Mouse (Mus musculus): ENCODE measurements around the gene Slco2a1. TPM values are rescaled to one million over a fixed set of nuclear protein-coding genes. Genes with fewer than 3 reads are reported as not detected.

The Slco2a1 gene
- polyA plus RNA-seq, 1 experiment from 2014 or later: 0.31 TPM

DNA sequence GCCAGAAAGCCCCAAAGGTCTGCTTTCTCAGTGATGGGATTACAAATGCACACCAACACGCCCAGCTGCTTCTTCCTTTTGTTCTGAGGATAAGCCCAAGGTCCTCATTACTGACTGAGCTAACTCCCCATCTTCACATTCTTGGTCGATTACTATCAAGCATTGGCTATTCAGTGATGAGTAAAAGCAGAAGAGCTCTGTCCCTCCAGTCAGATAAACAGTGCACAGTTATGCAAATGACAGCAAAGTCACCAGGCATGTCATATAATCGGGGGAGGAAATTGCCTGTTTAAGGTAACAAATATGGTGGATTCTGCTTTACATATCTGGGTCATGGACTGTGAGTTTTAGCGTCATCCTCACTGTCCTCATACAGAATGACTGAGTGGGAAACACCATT, 35.6 kb downstream of the Slco2a1 start:
- Histone ChIP-seq H3K36me3 (ENCODE audit: control insufficient read depth, insufficient read depth, low read length) (no peaks in the 10 kb centered on the region; the same call in 1 of the 2 replicates), H3K4me3 (ENCODE audit: low read depth, low read length) (no peak overlapping the region), H3K4me1 (ENCODE audit: control insufficient read depth, insufficient read depth, low read length) (no peaks in the 10 kb centered on the region), H3K9ac (ENCODE audit: low read length) (no peak overlapping the region), H3K4me2 (no peak overlapping the region), H3K27ac (ENCODE audit: low read depth, low read length) (no peak overlapping the region), H3K27me3 (ENCODE audit: control insufficient read depth, insufficient read depth, low read length) (no peaks in the 10 kb centered on the region), H3K9me3 (ENCODE audit: control insufficient read depth, low read length) (no peaks in the 10 kb centered on the region)
- 67% methylated on average over 4 of the region's 4 CpGs for WGBS
- ATAC-seq (ENCODE audit: low FRiP score) (no peak), DNase-seq (ENCODE audit: low spot score, missing footprints) (no peak)

DNA sequence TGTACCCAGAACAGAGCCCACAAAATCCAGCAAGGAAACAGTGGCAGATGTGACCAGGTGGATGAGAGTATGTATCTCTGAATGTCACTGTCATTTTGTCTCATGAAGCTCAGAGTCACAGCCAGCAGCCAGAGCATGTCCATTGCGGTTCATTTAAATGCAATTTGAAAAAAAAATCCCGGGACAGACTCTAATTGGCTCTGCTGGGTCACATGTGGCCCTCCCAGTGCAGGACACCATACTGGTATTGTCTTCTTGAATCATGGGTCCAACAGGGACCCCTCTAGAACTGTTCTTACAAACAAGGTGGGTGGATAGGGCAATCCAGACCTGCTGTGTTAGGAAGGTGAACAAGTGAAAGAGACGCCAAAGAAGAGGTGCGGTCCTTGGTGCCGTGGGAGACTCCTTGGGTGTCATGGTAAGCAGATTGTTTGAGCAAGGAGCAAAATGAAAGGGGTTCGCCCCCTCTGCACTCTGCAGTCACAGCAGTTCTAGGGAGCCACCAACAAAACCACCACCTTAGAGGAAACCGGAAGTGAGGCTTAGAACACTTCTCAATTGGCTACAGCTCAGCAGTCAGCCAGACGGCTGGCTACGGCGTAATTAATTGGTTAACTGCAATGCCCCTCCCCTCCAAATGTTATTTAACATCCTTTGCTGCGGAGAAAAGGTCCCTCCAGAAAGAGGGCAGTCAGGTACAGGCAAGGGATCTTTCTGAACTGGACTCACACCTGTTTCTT, 38.8 kb downstream of the Slco2a1 start:
- no peaks in the 10 kb centered on the region; the same call in 1 of the 2 replicates for H3K36me3 ChIP-seq (ENCODE audit: control insufficient read depth, insufficient read depth, low read length)
- DNase-seq (ENCODE audit: low spot score, missing footprints) (no peak), ATAC-seq (ENCODE audit: low FRiP score) (no peak)
- no peak overlapping the region for H3K27ac ChIP-seq (ENCODE audit: low read depth, low read length)
- WGBS: 78% methylated on average over 11 of the region's 11 CpGs
- no peaks in the 10 kb centered on the region for H3K4me1 ChIP-seq (ENCODE audit: control insufficient read depth, insufficient read depth, low read length)
- H3K27me3 ChIP-seq (ENCODE audit: control insufficient read depth, insufficient read depth, low read length): no peaks in the 10 kb centered on the region
- H3K9me3 ChIP-seq (ENCODE audit: control insufficient read depth, low read length): no peaks in the 10 kb centered on the region
- H3K4me3 ChIP-seq (ENCODE audit: low read depth, low read length): no peak overlapping the region
- H3K4me2 ChIP-seq: no peak overlapping the region
- H3K9ac ChIP-seq (ENCODE audit: low read length): no peak overlapping the region

DNA sequence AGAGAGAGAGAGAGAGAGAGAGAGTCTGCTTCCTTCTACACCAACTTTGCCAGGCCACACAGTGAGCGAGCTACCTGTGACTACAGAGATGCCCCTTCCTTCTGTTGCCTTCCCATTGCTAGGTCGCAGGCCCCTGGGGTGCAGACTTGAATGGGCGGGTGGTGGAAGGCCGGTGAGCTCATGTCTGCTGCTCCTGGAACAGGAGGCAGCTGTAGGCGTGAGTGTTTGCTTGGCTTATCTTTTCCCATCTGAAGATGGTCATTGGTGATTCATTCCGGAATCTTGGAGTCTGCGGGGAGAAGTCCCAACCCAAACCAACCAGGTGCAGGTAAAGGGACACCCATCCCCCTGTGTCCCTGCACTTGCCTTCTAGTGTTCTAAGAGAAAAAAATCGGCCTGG, 40.5 kb downstream of the Slco2a1 start:
- 66% methylated on average over 8 of the region's 8 CpGs for WGBS
- H3K9me3 ChIP-seq (ENCODE audit: control insufficient read depth, low read length): no peaks in the 10 kb centered on the region
- H3K9ac ChIP-seq (ENCODE audit: low read length): no peak overlapping the region
- DNase-seq (ENCODE audit: low spot score, missing footprints): no peak
- no peaks in the 10 kb centered on the region for H3K4me1 ChIP-seq (ENCODE audit: control insufficient read depth, insufficient read depth, low read length)
- H3K27ac ChIP-seq (ENCODE audit: low read depth, low read length): no peak overlapping the region
- H3K27me3 ChIP-seq (ENCODE audit: control insufficient read depth, insufficient read depth, low read length): no peaks in the 10 kb centered on the region
- H3K4me3 ChIP-seq (ENCODE audit: low read depth, low read length): no peak overlapping the region
- no peak overlapping the region for H3K4me2 ChIP-seq
- ATAC-seq (ENCODE audit: low FRiP score): no peak
- H3K36me3 ChIP-seq (ENCODE audit: control insufficient read depth, insufficient read depth, low read length): no peaks in the 10 kb centered on the region

DNA sequence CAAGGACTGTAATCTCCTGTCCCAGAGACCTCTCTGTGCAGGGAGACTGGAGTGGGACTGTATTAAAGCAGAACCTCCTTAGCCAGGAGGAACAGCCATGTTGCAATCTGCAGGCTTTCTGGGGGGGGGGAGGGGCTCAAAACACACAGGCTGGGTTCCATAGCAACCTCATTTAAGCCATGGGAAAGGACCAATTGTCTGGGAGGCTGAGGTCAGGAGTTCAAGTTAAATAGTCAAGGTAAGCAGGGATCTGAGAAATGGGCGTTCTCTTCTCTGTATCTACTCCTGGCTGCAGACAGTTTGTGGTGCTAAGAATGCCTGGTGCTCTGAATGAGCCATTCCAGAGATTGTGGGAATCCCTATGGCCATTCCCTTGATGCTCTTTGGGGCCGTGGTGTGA, 41.5 kb downstream of the Slco2a1 start:
- H3K27me3 ChIP-seq (ENCODE audit: control insufficient read depth, insufficient read depth, low read length): no peaks in the 10 kb centered on the region
- H3K4me3 ChIP-seq (ENCODE audit: low read depth, low read length): no peak overlapping the region
- no peak overlapping the region for H3K27ac ChIP-seq (ENCODE audit: low read depth, low read length)
- no peaks in the 10 kb centered on the region for H3K36me3 ChIP-seq (ENCODE audit: control insufficient read depth, insufficient read depth, low read length)
- no peak overlapping the region for H3K4me2 ChIP-seq
- H3K9ac ChIP-seq (ENCODE audit: low read length): no peak overlapping the region
- no peak for ATAC-seq (ENCODE audit: low FRiP score)
- 75% methylated on average over 2 of the region's 2 CpGs for WGBS
- DNase-seq (ENCODE audit: low spot score, missing footprints): no peak
- H3K9me3 ChIP-seq (ENCODE audit: control insufficient read depth, low read length): no peaks in the 10 kb centered on the region
- H3K4me1 ChIP-seq (ENCODE audit: control insufficient read depth, insufficient read depth, low read length): no peaks in the 10 kb centered on the region

DNA sequence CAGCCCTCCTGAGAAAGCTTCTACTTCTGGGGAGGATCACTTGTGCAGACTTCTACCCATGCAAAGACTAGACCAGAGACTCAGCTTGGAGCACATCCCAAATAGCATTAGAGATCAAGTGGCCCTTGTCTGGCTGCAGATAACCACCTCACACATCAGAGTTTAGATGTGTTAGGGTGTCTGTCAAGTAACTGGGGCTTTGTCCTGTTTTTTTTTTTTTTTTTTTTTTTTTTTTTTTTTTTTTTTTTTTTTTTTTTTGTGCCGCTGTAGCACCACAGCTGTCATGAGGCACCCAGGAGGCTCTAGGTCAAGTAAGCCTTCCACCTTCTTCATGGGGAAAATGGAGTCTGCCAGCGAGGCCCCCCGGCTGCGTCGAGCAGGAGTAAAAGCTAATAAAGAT, 42.7 kb downstream of the Slco2a1 start:
- H3K4me1 ChIP-seq (ENCODE audit: control insufficient read depth, insufficient read depth, low read length): no peaks in the 10 kb centered on the region
- H3K27ac ChIP-seq (ENCODE audit: low read depth, low read length): no peak overlapping the region
- no peaks in the 10 kb centered on the region for H3K36me3 ChIP-seq (ENCODE audit: control insufficient read depth, insufficient read depth, low read length)
- no peaks in the 10 kb centered on the region for H3K9me3 ChIP-seq (ENCODE audit: control insufficient read depth, low read length)
- ATAC-seq (ENCODE audit: low FRiP score): no peak
- WGBS: 82% methylated on average over 5 of the region's 5 CpGs
- H3K9ac ChIP-seq (ENCODE audit: low read length): no peak overlapping the region
- DNase-seq (ENCODE audit: low spot score, missing footprints): no peak
- H3K4me3 ChIP-seq (ENCODE audit: low read depth, low read length): no peak overlapping the region
- H3K27me3 ChIP-seq (ENCODE audit: control insufficient read depth, insufficient read depth, low read length): no peaks in the 10 kb centered on the region
- H3K4me2 ChIP-seq: no peak overlapping the region

DNA sequence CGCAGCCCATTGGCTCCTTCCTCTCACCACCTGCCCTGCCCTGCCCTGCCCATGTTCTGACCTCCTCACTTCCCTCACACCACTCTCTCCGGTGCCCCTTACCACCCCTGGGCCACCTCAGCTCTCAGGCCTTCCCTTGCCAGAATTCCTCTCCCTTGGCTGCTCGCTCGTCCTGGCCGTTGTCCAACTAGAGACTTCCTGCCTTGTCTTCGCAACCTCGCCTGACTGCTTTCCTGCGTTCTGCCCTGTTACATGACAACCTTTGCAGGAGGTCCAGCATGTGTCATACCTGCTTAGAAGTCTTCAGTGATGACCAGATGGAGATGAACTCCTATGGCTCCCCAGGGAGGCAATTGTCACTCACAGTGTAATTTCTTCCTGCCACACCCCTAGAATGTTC, 43.7 kb downstream of the Slco2a1 start:
- WGBS: 83% methylated on average over 8 of the region's 8 CpGs
- ATAC-seq (ENCODE audit: low FRiP score) (no peak), DNase-seq (ENCODE audit: low spot score, missing footprints) (no peak)
- Histone ChIP-seq H3K27ac (ENCODE audit: low read depth, low read length) (no peak overlapping the region), H3K4me3 (ENCODE audit: low read depth, low read length) (no peak overlapping the region), H3K27me3 (ENCODE audit: control insufficient read depth, insufficient read depth, low read length) (no peaks in the 10 kb centered on the region), H3K9me3 (ENCODE audit: control insufficient read depth, low read length) (no peaks in the 10 kb centered on the region), H3K4me2 (no peak overlapping the region), H3K9ac (ENCODE audit: low read length) (no peak overlapping the region), H3K4me1 (ENCODE audit: control insufficient read depth, insufficient read depth, low read length) (no peaks in the 10 kb centered on the region), H3K36me3 (ENCODE audit: control insufficient read depth, insufficient read depth, low read length) (no peaks in the 10 kb centered on the region)

DNA sequence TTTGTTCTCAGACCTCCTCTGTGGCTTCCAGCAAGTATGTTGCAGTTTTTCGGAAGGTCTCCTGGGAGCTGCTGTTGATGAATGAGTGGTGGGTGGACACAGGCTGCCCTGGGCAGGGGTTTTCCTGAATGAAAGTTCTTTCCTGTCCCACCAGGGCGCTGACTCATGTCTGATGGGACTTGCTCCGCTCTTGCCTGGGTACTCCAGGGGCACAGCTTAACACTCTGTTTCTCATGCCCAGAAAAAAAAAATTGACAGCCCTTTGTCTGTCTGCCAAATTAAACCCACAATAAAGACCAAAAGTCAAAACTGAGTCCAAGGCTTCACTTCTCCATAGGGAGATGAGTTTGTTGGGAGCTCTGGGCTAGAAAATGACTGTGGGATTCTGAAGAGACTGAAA, 44.9 kb downstream of the Slco2a1 start:
- WGBS: 89% methylated on average over 3 of the region's 3 CpGs

DNA sequence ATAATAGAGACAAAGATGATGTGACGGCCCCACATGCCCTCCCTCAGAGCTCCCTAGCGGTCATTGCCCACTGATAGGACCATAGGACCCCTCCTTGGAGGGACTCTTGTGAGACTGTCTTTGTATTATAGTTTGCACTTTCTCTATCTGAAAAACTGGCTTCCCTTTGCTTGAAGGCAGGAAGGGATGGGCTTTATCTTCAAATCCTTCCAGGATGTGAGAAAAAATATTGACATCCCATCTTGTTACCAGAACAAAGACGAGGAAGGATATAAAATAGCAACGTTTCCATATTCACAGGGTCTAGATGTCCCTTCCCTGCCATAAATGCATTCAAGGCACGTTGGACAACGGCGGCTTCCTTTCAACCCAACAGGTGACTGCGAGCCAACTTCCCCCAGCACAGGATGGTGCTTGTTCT, 48.5 kb downstream of the Slco2a1 start:
- Histone ChIP-seq H3K4me1 (ENCODE audit: control insufficient read depth, insufficient read depth, low read length) (no peaks in the 10 kb centered on the region), H3K9me3 (ENCODE audit: control insufficient read depth, low read length) (no peaks in the 10 kb centered on the region), H3K27ac (ENCODE audit: low read depth, low read length) (no peak overlapping the region), H3K36me3 (ENCODE audit: control insufficient read depth, insufficient read depth, low read length) (no peaks in the 10 kb centered on the region), H3K27me3 (ENCODE audit: control insufficient read depth, insufficient read depth, low read length) (no peaks in the 10 kb centered on the region), H3K4me2 (no peak overlapping the region), H3K9ac (ENCODE audit: low read length) (no peak overlapping the region), H3K4me3 (ENCODE audit: low read depth, low read length) (no peak overlapping the region)
- no peak for DNase-seq (ENCODE audit: low spot score, missing footprints)
- no peak for ATAC-seq (ENCODE audit: low FRiP score)
- 82% methylated on average over 8 of the region's 8 CpGs for WGBS

More for the DNA sequence above, 44.9 kb downstream of the Slco2a1 start:
- Histone ChIP-seq H3K36me3 (ENCODE audit: control insufficient read depth, insufficient read depth, low read length) (no peaks in the 10 kb centered on the region), H3K4me2 (no peak overlapping the region), H3K4me1 (ENCODE audit: control insufficient read depth, insufficient read depth, low read length) (no peaks in the 10 kb centered on the region), H3K27ac (ENCODE audit: low read depth, low read length) (no peak overlapping the region), H3K27me3 (ENCODE audit: control insufficient read depth, insufficient read depth, low read length) (no peaks in the 10 kb centered on the region), H3K9ac (ENCODE audit: low read length) (no peak overlapping the region), H3K9me3 (ENCODE audit: control insufficient read depth, low read length) (no peaks in the 10 kb centered on the region), H3K4me3 (ENCODE audit: low read depth, low read length) (no peak overlapping the region)
- DNase-seq (ENCODE audit: low spot score, missing footprints) (no peak), ATAC-seq (ENCODE audit: low FRiP score) (no peak)

DNA sequence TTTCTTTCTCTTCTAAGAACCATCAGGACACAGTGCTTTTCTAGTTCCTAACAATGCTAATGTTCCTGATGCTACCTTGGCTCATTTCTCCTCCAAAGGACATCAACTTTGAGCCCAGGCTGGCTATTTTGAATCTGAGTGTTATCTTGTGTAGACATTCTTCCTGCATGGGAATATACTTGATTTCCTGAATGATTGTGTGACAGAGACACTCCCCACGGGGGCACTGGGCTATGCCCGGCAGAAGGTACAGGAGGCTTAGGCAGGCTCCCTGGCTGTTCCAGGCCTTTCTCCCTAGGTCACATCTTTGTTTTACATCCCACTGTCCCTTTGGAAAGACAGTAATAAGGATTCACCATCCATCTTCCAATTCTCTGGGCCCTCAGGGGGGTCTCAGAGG, 49.8 kb downstream of the Slco2a1 start:
- H3K27ac ChIP-seq (ENCODE audit: low read depth, low read length): no peak overlapping the region
- 88% methylated on average over 2 of the region's 2 CpGs for WGBS

More for the DNA sequence above, 49.8 kb downstream of the Slco2a1 start:
- H3K36me3 ChIP-seq (ENCODE audit: control insufficient read depth, insufficient read depth, low read length): no peaks in the 10 kb centered on the region
- H3K4me2 ChIP-seq: no peak overlapping the region
- H3K9ac ChIP-seq (ENCODE audit: low read length): no peak overlapping the region
- no peaks in the 10 kb centered on the region for H3K27me3 ChIP-seq (ENCODE audit: control insufficient read depth, insufficient read depth, low read length)
- no peaks in the 10 kb centered on the region for H3K9me3 ChIP-seq (ENCODE audit: control insufficient read depth, low read length)
- ATAC-seq (ENCODE audit: low FRiP score) (no peak), DNase-seq (ENCODE audit: low spot score, missing footprints) (no peak)
- H3K4me1 ChIP-seq (ENCODE audit: control insufficient read depth, insufficient read depth, low read length): no peaks in the 10 kb centered on the region
- no peak overlapping the region for H3K4me3 ChIP-seq (ENCODE audit: low read depth, low read length)
